Mouse (Mus musculus): ENCODE measurements around the gene Gabra1.

- no peak for TF ChIP-seq GATA1 (IDR thresholded peaks at IDR 0.05; ENCODE audit: low read length)
- no peak for TF ChIP-seq TAL1 (IDR thresholded peaks at IDR 0.05; ENCODE audit: low read length)
Measured at GRCm38 (mm10) chr11:42095556-42095955, 87.2 kb downstream of the Gabra1 start.

All from erythroblast, embryonic 14.5 days (primary cell).